Mouse (Mus musculus) c-Kit-positive CD71-negative TER-119-negative erythroid progenitor cells, embryonic 14.5 days (primary cell): Measurements from ENCODE around the gene Spata32.

ENCODE experiments used
- DNase-seq: peaks from one replicate; pipeline ENCODE4 v3.0.0-alpha.2; 2013; ENCODE audit warnings: low read depth

Spata32 gene

GRCm38 (mm10) chr11:103173771-103174344, 44.4 kb downstream of the Spata32 start:
- DNase-seq: no peak

DNA sequence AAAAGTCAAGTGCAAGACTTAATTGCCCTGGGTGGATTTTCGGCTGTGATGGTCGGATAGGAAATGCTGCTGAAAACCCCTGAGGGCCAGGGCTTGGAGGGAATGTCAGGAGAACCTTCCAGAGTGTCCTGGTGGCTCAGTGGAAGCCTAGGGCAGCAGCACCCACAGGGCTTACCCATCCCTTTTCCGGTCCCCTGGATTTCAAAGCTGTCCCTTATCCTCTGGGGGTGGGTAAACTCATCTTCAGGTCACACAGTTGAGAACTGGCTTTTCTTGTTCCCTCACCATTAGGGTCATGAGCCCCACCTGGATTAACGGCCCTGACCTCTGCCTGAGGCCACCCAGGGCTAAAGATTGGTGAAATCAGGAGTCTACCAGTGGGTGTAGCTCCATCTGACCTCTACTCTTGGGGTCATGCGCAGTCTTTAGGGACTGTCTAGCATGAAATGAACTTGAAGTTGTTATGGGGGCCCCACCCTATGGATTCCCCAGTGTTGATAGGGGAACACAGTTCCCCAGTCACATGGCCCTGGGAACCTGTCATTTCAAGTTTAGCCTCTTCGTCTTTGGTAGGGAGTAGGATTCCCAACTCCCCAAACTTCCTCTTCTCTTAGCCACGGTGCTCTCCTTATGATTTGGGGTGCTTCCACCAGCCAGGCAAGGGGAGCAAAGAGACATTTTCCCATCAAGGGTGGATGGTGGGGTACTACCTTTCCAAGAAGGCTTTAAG, 45.0 kb downstream of the Spata32 start:
- no peak for DNase-seq

GRCm38 (mm10) chr11:103172392-103173040, 45.7 kb downstream of the Spata32 start:
- no peak for DNase-seq

DNA sequence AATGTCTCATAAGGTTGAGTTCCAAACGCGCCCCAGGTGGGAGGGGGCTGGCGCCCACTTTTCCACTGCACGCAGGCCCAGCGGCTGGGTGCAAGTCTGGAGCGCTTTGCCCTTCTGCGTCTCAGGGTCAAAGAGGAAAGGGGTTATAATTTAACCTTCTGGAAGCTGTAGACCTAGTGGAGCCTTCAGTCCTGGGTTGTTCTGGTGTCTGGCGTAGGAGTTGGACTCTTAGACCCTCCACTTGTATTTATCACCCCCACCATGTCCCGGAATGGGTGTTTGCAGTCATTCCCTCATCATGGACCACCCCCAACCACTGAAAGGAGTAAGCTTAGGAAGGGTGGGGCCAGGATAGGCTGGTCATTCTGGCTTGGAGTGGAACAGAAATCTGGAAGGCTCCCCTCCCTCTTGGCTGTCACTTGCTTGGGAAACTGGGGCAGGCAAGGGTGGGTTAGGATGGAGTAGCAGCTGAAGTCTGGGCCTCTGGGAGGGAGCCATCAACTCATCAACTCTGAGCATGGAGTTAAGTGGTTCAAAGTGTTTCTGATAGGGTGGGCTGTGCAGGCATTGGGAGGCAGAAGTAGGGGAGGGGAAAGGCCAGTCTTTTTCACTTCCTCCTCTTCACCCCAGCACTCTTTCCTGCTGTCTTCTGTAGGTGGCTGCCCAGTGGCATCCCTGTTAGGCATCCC, 46.4 kb downstream of the Spata32 start:
- no peak for DNase-seq

- DNase-seq: no peak
Observed at GRCm38 (mm10) chr11:103171286-103171620, 47.0 kb downstream of the Spata32 start.

- DNase-seq: no peak
Observed at GRCm38 (mm10) chr11:103170494-103171285, 47.5 kb downstream of the Spata32 start, which contains the start of gene Fmnl1. Fmnl1 (plus strand) TSS chr11:103171107.

GRCm38 (mm10) chr11:103170111-103170493, 48.1 kb downstream of the Spata32 start:
- DNase-seq: no peak

DNA sequence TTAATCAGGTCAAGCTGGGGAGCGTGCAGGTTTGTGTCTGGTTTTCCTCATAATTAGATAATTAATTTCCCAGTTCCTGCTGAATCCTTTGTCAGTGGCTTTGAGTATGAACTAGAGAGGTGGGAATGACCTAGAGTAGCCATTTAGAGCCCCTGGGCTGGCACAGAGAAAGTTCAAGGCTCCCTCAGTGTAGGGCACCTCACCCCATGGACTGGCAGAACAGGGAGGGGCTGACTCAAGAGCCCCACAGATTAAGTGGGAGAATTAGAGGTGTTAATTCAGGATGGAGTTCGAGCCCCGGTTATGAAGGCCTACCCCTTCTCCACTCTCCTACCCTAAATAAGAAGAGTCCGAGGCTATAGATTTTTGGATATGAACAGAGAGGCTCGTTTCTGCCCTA, 48.6 kb downstream of the Spata32 start:
- DNase-seq: no peak

GRCm38 (mm10) chr11:103168690-103169390, 49.4 kb downstream of the Spata32 start:
- no peak for DNase-seq

GRCm38 (mm10) chr11:103164391-103164790, 53.8 kb downstream of the Spata32 start:
- no peak for DNase-seq

DNA sequence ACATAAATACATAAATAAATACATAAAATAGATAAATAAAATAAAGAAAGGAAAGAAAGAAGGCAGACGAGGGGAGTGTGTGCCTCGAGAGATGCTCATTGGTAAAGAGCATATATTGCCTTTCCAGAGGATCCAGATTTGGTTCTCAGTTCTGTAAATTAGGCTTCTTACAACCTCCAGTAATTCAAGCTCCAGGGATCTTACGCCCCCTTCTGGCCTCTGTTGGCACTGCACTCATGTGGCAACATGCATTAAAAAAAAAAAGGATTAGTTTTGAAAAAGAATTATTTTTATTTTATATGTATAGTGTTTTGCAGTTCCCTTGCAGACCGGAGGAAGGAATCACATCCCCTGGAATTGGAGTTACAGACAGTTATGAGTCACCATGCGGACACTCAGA, 56.1 kb downstream of the Spata32 start:
- no peak for DNase-seq

- no peak for DNase-seq
Observed at GRCm38 (mm10) chr11:103161449-103161848, 56.8 kb downstream of the Spata32 start.

DNA sequence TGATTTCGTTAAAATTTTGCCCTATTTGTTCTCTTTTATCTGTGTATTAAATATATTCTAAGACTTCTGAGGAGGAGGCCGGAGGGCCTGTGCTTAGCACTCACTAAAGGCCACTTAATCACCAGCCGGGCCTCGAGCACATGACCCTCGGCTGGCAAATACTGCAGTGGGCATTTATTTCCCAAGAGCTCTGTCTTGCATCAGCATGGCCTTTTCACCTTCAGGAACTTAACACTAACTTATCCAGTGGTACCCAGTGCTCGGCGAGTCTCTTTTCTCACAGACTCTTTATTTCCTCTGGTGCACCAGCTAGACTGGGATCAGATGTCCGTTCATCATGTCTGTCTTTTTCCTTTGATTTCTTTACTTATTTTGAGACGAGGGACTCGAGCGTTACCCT, 57.5 kb downstream of the Spata32 start:
- DNase-seq: no peak

GRCm38 (mm10) chr11:103158621-103159478, 59.4 kb downstream of the Spata32 start:
- peak; percentile 88 for DNase-seq
